Mouse (Mus musculus) cortical plate, adult 2 months (tissue): ENCODE results near the gene Pkd1l2.

ENCODE experiments used
- CTCF ChIP-seq: fragments of 200-500 bp; IDR thresholded peaks from 2 replicates; pipeline ENCODE4 v1.5.1; 2011; ENCODE audit warnings: mild to moderate bottlenecking, control low read depth, low read length; ENCODE audit not compliant: insufficient read depth; ENCODE audit errors: extremely low read depth
- POLR2A ChIP-seq: fragments of 200-500 bp; IDR thresholded peaks from 2 replicates; pipeline ENCODE4 v1.6.1; 2011; ENCODE audit warnings: mild to moderate bottlenecking, low read length, control low read depth; ENCODE audit not compliant: insufficient read depth; ENCODE audit errors: extremely low read depth

DNA sequence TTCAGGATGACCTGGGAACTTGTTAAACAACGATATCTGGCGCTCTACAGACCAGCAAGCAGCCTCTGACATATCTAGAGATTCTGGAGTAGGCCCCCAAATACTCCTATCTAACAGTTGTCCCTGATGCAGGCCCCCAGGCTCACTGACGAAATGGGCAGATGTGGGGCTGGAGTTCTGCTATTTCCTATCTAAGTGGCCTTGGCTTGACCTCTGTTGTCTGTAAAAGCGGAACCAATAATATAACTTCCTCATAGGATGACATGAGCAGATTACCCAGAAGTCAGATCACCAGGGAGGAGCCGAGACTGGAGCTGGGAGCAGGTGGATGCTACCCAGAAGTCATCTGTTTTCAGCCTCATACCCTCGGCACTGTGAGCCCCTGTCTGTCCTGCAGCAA lies 27.2 kb downstream of the Pkd1l2 start:
- TF ChIP-seq CTCF (no peak), POLR2A (no peak)
